Mouse (Mus musculus) ES-CJ7 (cell line): ENCODE data around the gene Rwdd3.

Experiments
- DNase-seq: peaks from one replicate; pipeline ENCODE4 v3.0.0; 2011; ENCODE audit warnings: low read depth, low spot score

Rwdd3 gene

DNA sequence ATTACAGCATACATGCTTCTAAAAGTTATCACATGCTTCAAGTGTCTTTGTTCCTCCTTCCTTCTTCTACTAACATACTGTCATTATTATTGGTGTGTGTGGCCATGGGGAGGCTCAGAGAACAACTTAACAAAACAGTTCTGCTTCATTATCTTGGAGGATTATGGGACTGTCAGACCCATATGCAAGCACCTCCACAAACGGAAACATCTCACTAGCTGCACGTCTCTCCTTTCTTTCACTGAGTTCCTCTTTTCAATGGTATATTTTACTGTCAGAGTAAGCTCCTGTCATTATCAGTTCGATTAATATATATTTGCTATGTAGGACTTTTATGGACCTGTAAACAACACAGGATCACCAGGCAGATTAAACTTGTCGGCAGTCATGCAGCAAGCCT lies 11.1 kb downstream of the Rwdd3 start:
- no peak for DNase-seq

DNA sequence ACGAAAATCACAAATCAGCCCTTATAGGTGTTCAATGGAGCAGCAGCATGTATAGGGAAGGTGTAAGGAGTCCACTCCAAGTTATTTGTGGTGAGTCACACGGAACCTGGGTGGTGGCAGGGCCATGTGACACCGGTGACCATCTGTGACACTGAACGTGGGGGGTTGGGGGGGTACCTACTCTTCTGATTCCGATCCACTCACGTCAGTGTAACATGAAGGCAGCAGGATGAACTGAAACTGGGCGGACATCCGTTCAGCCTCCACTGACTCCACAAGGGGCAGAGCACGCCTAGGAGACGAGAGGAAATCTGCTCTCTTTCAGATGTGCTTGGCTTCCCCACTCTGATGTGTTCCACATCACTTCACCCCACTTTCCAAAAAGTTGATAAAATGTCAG lies 11.9 kb downstream of the Rwdd3 start:
- DNase-seq, result no peak

DNA sequence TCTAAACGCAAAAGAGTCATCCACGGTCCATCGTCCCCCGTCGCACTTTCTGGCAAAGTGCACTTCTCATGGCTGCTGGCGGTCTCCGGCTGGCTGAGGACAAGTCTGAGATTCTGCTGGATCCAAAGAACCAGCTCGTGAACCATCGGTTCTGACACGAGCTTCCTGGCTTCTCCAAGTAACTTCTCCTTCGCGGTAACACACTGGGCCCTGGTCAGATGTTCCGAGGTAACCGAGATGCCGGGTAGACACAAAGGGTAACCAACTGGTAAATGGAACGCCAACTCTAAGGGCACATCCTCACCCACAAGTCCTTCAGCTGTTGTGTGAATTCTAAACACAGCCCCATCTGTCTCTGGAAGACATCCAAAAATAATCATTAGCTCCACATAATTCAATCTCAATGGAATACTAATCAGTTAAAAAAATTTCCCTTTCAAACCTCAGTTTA lies 12.6 kb downstream of the Rwdd3 start:
- DNase-seq, result no peak

DNA sequence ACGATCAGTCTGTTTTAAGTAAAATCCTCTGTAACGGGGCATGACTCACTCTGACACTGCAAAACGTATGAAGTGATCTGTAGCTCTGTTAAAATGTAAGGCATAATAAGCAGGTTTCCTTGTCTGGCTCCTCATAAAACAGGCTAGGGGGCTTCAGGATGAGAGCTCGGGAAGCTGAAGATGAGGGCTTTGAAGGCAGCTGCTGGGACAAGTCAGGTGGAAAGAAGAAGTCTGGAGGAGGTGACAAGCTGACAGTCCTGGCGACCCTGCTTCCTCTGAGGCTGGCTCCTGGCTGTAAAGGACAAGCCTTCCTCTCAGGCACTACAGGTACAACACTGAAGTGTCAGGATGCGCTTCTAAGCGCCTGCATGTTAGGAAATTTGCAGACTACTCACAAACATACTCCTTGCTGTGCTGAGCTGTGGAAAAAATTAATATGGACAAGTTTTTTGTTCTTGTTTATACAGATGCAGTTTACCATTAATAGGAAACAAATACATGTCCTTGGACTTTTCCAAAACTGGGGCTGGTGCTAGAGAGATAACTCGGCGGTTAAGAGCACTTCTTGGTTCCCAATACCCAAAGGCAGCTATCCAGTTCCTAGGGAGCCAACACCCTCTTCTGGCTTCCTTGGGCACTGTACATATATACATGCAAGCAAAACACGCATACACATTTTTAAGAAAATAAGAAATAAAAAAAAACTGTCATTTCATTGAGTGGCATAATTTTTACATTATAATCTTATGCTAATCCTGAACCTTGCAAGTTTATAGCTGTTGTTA lies 13.8 kb downstream of the Rwdd3 start:
- no peak for DNase-seq

DNA sequence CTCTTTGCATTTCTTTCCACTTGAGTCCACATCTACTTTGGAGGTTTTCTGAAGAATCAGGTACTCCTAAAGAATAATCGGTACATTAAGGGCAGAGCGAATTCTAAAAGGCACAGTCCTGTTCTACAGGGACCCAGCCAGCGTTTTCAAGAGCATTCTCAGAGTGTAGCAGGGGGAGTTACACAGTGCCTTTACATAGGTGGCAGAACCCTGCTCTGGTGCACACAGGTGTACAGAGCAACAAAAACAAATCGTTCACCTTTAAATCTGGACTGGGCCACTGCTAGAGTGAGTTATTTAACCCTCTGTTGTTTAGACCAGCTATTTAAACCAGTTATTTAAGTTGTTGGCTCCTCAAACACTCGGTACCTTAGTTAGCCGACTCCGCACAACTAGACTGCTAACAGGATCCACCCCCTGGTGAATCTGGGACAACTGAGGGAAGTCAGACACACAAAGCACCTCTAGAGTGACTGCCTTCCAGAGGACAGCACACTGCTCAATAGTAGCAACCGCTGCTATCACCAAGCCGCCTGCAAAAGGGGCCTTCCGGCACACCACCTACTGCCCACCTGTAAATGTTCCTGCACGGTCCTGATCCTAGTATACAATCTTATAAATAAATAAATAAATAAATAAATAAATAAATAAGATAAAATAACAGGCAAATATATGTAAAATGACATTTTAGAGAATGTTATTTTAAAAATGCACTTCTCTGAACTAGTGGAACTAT lies 14.9 kb downstream of the Rwdd3 start:
- no peak for DNase-seq

DNA sequence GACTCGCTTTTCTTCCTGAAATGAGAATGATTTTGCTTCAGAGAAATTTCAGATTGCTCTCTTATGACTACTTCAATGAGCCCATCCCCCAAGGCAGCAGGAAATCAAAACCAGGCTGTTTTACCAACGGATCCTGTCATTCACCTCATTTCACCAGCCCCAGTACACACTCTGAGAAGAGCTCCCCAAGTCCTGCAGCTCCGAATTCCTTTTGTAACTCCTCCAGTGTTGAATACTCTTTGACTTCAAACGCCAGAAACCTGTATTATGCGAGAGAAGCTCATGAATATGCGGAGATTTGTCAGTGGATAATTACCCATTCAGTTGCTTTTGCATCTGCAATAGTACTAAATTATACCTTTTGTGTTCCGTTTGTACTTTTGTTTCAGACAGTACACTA lies 15.5 kb downstream of the Rwdd3 start:
- DNase-seq, result no peak

DNA sequence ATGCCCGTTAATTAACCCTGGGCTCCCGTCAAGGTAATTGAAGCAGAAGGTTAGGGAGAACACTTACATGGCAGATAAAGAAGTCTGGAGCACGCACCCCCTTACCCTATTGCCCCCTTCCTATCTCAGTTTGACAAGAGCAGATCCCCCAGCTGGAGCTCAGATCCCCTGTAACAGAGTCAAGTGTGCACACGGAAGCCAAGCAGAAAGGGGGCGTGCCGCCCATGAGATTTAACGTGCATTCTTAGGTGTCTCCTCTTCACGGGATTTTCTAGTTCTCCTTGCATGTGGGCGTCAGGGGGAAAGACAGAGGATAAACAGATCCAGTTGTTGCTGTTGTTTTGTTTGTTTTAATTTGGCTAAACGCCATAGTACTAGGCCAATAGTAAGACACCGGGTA lies 37.6 kb downstream of the Rwdd3 start:
- no peak for DNase-seq

DNA sequence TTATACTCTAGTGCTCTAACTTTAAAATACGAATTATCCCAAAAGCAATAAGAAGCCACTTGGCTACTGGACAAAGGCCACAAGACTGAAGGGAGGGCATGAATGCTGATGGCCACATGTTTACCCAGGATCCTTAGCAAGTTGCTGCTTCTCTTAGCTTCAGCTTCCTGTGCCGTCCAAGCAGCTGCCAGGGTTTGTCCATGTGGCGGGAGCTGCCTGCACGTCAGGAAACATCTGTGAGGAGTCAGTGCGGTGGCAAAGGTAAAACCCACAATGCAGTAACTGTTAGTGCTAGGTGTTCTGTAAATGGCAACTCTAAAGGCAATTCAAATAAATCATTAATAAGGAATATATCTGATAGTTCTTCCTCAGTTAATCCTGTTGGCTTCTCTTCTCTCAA lies 38.5 kb downstream of the Rwdd3 start:
- DNase-seq, result no peak

DNA sequence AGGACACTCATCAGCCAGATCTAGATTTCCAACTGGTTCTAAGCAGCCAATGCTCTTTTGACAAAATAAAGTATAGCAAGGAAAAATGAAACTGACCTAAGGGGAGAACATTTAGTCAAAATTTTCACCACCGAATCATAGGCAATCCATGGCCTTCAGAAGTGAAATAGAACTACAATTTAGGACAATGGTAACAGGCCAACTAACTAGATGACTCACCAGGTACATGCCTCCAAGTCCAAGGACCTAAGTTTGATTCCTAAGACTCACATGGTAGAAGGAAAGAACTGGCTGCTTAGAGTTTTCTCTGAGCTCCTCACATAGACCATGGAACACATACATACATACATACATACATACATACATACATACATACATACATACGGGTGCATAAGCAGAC lies 44.3 kb downstream of the Rwdd3 start:
- DNase-seq, result no peak

DNA sequence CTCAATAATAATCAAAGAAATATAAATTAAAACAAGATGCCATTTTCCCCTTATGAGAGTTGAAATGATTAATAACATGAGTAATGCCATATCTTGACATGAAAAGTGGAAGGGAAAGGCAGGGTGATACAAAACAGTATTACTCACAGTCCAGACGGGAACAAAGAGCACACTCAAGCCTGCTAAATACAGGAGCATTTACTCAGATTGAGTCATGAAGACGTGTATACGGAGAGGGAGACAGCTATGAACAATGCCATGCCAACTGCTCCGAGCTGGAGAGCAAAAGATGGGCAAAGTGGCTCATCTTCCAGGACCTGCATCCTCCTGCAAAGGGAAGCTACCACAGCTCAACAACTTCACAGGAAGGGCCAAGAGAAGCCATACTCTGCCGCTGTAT lies 45.0 kb downstream of the Rwdd3 start:
- DNase-seq, result no peak

DNA sequence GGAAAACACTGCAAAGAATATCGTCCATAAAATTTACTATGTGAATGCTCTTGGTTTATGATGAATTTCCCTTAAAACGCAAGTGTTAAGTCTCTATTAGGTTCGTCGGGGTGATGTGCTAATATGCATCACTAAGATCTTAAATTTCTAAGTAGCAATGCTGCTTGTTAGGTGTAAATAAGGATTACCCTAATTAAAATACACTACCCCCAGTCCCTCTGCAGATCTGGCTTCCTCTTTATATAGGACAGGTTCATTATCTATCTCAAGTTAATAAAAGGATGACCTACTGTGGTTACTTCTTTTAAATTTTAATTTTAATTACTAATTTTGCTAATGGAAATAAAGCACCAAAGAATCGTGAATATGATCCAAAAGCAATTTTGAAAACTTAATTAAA lies 50.4 kb downstream of the Rwdd3 start:
- DNase-seq, result no peak

DNA sequence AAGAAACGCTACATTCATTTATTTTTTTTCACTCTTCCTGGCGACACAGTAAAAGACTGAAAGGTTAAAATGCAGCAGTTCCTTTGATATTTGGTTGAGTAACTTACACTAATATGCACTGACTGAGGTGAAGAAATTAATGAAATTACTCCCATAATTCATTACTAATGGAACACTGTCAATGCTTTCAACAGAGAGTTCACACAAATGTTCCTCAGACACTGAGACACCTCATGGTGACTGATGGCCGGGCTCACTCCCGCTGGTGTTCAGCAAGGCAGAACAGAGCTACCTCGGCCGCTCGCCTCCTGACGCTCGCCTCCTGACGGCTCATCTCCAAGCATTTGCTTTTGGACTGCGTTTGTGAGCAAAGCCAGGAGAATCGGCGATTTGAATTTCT lies 54.9 kb downstream of the Rwdd3 start:
- no peak for DNase-seq

DNA sequence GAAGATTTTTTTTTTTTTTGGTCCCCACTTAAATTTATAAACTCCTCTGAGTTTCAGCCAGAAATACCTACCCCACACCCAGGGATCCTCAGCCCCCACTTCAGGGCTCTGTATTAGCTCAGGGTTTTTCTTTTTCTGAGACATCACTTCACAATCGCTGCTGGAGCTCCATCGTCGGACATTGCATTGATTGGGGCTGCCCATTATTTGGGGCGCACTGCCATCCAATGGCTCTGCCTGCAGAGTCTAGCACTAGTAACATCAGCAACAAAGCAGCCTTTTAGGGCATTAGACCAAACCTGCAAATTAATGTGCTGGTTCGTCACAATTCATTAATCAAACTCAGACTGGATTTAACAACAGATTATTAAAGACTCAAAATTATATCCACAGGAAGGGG lies 55.4 kb downstream of the Rwdd3 start:
- no peak for DNase-seq

DNA sequence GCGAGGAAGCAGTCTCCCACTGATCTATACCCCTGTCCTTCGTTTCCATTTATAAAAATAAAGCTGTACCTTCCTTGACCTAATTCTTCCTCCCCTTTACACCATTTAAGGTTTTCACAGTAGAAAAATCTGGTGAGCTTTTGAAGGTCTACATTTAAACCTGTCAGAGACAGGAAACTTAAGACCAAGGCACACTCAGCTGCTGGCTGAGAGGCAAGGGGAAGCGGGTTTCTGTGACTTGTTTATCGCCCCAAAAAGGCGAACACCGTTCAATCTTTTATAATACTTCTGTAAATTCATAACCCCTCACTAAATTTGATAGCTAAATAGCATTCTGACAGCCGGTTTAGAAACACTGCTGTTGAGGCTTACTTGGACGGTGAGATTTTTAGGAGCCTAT lies 60.4 kb downstream of the Rwdd3 start:
- DNase-seq, result no peak

DNA sequence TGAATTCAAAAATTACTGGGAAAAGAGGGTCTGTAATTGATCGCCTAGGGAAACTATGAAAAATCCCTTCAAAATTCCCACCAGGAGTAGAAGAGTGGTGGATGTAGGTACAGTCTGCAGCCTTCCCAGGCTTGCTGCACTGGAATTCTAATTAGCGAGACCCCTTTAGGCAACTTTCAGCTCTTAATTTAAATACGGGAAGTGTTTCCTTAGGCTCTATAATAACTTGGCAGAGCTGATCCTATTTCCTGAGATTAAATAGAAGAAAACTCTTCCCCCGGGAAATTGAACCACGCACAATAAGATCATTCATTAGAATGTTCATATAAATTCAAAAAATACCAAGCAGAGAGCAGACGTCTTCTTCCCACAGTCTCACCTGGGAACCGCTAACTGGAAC lies 61.1 kb downstream of the Rwdd3 start:
- DNase-seq, result no peak

DNA sequence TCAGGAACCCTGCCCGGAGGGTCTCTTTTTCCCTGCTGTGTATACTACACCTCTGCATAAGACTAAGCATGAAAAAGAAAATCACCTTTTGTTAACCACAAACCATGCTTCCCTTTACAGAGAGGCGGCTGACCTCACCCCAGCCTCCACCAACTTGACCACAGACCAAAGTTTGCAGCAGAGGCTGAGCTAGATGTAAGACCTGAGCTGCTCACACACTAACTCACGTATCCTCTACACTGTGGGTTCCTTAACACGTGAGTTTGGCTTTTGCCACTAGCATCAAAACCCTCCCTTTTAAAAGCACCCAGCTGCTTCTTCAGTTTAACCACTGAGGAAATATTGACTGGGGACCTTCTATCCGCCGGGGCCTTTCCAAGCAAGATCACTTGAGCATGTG lies 64.0 kb downstream of the Rwdd3 start:
- no peak for DNase-seq

DNA sequence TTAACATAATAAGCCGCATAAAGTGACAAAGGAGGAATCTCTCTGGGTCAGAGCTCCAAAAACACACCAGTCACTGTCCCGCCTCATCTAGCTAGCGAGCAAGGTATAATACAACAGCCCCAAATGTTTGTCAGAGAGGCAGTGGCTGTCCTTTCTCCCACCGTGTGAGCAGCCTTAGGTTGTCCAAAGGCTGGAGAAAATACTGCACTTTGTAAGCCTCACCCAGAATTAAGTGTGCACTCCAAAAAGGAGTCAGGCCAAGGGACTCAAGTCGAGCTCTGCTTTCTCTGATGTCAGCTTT lies 66.1 kb downstream of the Rwdd3 start:
- DNase-seq, result no peak
